Mouse (Mus musculus) megakaryocyte-erythroid progenitor cell, adult 5-6 weeks (primary cell): ENCODE results near the gene Sele. TPM values are rescaled to one million over a fixed set of nuclear protein-coding genes. Genes with fewer than 3 reads are reported as not detected.
A peak's percentile ranks its signal among the peaks of the same experiment; 100 is the strongest.

Experiments used
- ATAC-seq: replicated peaks from 2 replicates; pipeline ENCODE4 v1.8.0; 2016; ENCODE audit warnings: mild to moderate bottlenecking, inconsistent platforms; ENCODE audit not compliant: severe bottlenecking, poor library complexity, low FRiP score, low TSS enrichment
- total RNA-seq, 2 experiments: library from RNA; stranded (forward) in 1 of 2; stranded (reverse) in 1 of 2; fragments of 200-1000, 215-1000 nt in 1 of 2; fragments of >200 nt in 1 of 2; fragmentation: Nextera tagmentation in 1 of 2; gene quantifications; 2 replicates each; pipeline ENCODE4 v1.2.3; 2014 to 2017

Sele gene
- total RNA-seq, 2 experiments from 2014 or later, result not detected

DNA sequence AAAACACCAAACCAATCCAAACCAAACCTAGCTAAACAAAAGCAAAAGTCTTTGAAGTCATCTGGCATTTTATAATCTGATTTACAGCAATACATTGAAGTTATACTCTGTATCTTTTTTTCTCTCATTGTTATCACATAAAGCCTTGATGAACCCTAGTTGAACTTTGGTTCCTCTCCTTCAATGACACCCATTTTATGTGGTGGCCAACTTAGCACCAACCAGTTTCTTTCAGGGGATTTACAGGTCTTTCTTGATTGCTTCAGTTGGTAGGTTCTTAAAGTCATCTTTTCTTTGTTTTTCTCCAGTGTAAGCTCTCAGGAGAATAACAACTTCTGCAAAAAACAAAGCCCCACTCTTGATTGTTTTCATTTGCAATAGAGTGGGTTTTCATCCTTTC is 21.2 kb downstream of the Sele start:
- no peak for ATAC-seq

DNA sequence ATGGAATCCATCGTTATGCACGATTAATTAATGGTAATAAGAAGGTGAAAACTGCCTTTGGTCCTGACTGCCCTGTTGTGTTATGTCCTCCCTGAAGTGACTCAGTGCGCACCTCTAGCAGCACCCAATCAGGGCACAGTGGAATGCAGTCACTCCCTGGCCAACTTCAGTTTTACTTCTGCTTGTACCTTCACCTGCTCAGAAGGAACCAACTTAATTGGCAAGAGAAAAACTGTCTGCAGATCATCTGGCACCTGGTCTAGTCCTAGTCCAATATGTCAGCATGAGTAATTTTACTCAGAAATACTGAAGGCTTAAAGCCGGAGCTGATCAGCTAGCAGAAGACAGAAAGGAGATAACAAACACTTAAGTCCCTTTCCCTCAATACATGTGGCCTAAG is 22.4 kb downstream of the Sele start:
- no peak for ATAC-seq

DNA sequence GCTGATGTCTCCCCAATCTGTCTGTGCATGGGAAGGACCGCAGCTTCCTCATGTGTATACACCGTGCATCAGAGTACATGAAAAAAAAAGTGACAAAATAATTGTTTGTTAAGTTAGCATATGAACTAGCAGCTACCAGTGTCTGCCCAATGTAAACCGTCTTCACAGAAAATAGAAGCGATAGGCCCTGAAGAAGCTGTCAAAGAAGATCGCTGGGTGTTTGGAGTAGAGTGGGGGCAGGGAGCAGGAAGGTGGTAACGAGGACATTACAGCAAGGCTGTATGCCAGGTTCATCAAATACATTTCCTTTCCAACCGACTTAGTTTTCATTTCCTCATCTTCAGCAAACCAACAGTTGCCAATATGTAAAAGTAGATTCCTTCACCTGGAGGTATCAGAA is 23.1 kb downstream of the Sele start:
- ATAC-seq, result no peak

DNA sequence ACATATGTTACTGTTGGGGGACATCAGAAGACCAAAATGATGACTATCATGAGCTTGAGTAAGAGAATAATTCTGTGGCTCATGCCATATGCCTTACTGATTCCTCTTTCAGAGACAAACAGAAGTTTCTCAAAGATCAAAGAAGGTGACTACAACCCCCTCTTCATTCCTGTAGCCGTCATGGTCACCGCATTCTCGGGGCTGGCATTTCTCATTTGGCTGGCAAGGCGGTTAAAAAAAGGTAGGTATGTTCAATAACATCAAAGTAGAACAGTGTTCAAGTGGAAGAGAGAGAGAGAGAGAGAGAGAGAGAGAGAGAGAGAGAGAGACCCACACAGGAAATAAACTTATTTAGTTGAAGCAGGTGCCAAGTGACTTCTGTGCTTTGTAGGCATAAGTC is 24.0 kb downstream of the Sele start:
- ATAC-seq, result no peak

DNA sequence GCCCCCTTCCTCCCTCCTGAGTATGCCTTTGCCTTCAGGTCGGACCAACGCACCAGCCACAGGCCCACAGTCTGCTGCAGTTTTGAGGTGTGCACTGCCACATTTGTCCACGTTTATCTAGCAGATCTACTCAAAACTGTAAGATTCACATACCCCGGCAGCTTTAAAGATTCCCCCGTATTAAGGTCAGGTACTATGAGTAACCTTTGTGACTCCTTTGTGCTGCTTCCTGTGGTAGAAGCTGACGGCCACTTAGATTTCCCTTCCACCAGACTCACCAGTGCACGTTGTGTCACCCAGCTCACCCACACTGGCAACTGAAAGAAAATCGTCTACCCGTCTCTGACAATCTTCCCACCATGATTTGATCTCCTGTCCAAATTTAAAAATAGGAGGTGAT is 25.1 kb downstream of the Sele start:
- no peak for ATAC-seq

DNA sequence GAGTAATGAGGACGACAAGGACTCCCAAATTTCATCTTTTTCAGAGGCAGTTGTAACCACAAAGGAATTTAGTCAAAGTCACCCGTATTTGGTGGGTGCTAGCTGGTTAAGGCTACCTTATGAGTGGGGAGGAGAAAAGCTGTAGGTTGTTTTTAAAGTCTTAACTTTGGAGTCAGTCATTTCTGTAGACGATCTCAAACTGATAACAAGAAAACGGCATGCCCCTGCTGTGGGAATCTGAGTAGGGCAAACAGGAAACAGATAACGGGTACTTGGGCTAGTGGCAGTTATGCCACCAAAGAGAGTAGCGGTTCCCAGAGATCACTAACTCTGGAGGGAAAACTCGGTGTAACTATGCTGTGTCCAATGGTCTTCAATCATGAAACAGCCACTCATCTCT is 25.8 kb downstream of the Sele start:
- peak; percentile 36; the same call in 1 of the 2 replicates for ATAC-seq

DNA sequence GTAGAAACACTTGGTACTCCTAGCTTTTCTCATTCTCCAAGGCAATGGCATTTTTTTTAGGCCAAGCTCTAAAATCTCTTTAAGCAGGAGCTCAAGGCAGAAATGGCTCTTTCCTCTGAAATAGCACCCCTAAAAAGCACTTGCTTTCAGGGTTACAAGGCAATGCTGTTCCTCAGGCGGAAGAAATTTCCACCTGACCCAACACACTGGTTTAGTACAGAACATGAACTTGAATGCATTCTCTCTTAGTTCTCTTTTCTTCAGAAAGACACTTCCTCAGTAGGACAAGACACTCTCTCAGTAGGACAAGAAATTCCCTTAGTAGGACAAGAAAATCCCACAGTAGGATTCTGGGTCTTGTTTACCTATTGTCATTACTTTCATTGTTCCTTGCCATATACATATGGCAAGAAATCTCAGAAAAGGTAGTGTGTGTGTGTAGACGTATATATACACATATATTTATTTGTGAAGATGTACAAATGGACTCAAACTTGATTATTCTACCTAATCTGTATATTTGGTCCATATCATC is 26.6 kb downstream of the Sele start:
- no peak for ATAC-seq

DNA sequence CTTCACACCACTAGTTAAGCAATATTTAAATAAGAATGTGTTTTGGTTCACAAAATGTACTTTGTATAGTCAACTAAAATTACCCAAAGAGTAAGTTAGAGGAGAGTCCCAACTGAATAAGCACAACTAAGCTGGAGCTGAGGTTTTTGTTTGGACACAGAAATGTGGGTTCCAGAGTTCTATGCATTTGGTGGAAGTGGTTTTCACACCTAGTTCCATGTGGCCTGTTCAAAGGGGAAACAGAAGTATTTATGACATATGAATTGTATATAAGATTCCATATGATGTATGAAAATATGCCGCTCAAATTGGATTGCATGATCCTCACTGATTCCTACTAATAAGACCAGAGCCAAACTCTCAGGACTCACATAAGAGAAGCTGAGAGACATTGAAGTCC is 27.4 kb downstream of the Sele start:
- ATAC-seq, result no peak

DNA sequence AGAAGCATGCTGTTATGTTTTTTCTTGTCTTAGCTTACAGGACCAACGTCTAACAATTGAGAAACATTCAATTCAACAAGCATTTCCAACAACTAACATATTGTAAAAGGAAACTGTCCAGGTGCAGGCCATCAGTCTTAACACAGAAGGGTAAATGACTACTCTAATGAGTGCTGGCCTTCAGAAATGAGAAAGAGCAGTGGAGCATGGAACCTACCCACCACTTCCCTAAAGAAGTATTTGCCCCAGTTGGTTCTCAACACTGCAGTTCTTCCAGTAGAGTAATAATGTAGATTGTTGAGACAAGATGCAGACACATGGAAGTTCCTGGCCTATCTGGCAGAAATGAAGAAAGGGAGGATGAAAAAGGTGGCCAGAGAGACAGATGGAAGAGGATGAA is 28.4 kb downstream of the Sele start:
- ATAC-seq, result no peak

DNA sequence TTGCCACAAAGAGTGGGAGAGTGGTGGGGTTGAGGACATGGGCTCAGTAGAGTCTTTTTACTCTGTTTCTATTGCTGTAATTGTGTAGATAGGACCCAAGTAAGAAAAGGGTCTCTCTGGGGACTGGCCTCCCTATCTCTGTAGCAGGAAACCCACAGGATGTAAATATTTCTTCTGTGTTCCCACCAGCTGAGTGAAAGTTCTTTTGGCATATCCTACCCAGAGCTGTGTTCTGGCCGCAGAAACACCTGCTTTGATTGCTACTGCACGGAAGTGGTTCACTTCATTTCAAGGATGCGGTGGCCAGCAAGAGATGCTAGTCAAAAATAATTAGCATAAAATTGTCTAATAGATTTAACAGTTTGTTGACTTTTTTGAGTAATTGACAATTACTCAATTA is 29.0 kb downstream of the Sele start:
- ATAC-seq, result no peak

DNA sequence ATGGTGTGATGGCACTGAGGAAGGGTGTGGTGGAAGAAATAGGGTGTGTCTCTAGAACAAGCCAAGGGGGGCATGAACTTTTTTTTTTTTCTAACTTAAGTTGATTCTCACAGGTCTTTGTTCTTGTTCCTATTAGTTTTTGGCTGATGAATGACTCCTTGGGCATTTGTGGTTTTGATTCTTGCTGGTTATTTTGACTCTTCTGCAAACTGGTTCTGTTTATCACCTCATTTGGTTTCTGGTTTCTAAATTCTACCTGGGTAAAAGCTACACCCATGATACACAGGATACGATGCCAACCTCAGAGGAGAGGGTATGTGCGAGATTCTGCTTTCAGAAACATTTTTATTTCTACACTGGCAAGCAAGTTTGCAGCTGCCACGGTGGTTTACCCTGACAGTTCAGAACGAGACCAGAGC is 30.3 kb downstream of the Sele start:
- ATAC-seq, result 0 out of 2 replicates have a peak, but pooled peaks have one; percentile 41

DNA sequence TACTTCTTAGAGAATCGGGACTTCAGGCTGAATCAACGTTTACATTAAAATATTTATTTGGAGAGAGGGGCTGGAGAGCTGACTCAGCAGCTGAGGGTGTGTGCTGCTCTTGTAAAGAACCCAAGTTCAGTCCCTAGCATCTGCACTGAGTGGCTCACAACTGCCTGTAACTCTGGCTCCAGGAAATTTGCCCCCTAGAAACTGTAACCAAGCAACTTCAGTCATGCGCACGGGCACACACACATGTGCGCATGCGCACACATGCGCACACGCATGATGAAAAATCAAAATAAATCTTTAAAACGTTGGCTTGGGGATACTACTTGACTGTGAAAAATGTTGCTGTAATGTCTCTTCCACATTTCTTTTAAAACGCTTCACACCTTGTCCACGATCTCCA is 31.1 kb downstream of the Sele start:
- ATAC-seq, result 0 out of 2 replicates have a peak, but pooled peaks have one; percentile 16

DNA sequence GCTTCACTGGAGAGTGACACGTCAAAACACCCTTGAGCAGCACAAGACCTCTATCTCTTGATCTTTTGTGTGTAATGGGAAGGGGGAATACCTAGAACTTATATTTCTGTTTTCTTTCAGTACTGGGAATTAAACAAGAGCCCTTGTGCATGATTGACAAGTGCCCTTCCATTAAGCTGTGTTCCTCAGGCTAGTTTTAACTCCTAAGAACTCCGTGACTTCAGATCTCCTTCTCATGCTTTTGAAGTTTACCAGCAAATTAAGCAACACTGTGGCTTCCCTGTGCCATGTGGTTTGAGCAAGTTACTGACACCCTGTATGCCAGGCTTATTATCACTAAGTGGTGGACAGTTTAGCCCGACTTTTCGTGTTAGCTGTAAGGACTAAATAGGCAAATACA is 35.0 kb downstream of the Sele start:
- ATAC-seq, result no peak

DNA sequence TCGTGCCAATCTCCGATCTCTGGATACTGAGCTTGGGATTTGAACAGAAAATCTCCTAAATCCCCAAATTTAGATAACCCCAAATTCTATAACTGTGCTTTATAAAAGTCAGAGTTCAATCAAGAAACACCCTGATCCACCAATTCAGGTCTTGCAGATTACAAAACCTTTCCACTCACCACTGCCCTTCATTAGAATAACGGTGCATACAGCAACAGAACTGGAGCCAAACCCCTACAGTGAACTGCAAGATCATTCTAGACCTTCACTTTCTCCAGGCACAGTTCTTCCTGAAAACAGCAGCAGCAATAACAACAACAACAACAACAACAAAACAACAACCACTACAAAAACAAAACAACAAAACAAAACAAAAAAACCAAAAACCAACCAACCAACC is 38.8 kb downstream of the Sele start:
- ATAC-seq, result no peak

DNA sequence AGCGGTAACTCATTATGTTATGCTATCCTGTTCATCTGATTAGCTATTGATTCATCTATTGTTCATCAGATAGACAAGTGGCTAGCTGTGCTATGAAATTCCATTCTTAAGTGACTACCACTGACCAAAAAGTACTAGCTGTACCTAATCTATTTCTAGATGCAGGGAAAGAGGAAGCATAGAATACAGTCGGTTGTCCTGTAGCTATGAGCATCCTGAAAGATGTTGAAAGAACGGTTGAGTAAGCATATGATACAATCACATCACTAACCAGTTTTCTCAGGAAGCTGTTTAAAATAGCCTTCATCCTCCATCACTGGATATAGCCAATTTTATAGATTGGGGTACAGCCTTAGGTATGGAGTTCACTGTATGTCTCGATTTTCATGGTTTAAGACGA is 39.8 kb downstream of the Sele start:
- no peak for ATAC-seq

DNA sequence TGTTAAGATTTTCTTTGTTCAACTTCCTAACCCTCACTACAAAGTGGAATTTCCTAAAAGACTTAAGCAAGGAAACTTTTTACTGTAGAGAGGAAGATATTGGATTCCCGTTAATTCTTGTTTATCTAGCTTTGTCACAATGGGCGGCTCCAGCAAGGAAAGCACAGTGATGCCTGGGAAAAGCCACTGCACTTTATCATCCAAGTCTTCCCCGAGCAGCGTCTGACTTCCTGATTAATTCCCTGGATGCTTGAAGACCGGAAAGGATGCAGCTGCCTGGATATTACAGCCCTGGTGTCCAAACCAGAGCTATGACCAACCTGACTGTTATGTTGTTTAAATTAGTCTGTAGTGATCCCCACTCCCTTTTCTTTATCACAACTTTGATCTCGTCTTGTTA is 48.7 kb downstream of the Sele start:
- no peak for ATAC-seq

DNA sequence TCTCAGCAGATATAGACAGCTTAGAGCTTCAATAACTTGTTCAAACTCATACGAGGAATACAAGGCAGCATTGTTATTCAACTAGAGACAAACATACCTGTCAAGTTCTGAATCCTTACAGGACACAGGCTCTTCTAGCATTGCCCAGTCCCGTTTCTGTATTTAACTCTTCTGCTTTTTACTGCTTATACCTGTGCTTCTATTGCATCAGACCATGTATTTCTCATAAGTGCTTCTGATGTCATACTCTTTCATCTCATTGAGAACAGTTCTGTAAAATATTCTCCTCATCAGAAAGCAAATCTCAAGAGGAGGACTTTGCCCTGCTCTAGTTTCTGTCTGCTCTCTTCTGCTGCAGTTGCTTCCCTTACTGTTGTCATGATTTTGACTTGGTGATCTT is 49.9 kb downstream of the Sele start:
- no peak for ATAC-seq

DNA sequence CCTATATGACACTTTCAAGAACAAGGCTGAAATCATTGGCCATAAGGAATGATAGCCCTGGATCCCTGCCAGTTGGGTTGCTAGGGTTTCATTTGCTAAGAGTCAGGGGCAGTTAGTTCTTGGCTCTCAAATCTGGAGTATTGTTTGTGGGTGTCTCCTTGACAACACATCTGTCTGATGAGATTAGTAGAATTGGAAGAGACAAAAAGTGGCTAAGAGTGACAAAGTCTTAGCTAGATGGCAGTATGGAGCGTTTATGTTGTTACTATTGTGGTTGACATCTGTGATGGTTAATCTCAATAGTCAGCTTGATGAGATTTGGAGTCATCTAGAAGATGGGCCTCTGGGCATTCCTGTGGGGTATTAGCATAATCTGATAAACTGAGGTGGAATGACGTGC is 50.3 kb downstream of the Sele start:
- peak; percentile 83 for ATAC-seq
